Mouse (Mus musculus): Measurements from ENCODE around the gene Pctp.

GRCm38 (mm10) chr11:90003386-90003785, 692 bp upstream of the Pctp start:
- TF ChIP-seq EP300 (IDR thresholded peaks at IDR 0.05; ENCODE audit: low read depth) = no peak
- TF ChIP-seq CTCF (IDR thresholded peaks at IDR 0.05; ENCODE audit: low read depth) = no peak

All from liver, embryonic 14.5 days (tissue).